Mouse (Mus musculus) v-Abl transformed pro-B cells (cell line): ENCODE measurements around the gene Samd4b.
"Not testable (repeated sequence)": the region's sequence is repeated elsewhere in the genome, so short reads cannot be mapped to it uniquely, and the experiment has no call there.

Source experiments
- in situ Hi-C, 2 experiments: fragments of 400-800 bp; cut with MboI; formaldehyde crosslinking; loops; one replicate each; pipeline ENCODE4 v1.15.1; 2025; ENCODE audit not compliant: unreplicated experiment in 2 of 2

The Samd4b gene

GRCm38 (mm10) chr7:28568253-28568652 is 29.7 kb downstream of the Samd4b start:
- in situ Hi-C loops: loop anchor here (5.0 kb wide), 1 partner anchor 34 kb away; no protein-coding TSS in a partner anchor

DNA sequence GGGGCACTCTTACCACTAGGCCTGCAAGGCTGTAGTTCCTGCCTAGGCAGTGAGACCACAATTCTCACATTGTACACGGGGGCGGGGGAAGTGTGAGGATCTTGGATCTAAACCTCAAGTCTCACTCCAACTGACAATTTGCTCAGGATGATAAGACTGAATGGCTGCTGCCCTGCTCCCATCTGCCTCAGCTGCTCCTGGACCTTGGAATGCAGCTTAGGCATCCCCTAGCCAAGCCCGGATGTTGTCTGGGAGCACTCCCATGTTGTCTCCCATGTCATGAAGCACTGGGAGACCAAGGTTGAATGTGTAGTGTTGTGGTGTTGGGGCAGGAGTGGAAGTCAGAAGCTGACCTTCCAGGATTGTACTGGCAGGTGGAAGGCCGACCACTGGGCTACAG is 30.4 kb downstream of the Samd4b start:
- in situ Hi-C loops: loop anchor here (5.0 kb wide), 1 partner anchor 35 kb away; no protein-coding TSS in a partner anchor

DNA sequence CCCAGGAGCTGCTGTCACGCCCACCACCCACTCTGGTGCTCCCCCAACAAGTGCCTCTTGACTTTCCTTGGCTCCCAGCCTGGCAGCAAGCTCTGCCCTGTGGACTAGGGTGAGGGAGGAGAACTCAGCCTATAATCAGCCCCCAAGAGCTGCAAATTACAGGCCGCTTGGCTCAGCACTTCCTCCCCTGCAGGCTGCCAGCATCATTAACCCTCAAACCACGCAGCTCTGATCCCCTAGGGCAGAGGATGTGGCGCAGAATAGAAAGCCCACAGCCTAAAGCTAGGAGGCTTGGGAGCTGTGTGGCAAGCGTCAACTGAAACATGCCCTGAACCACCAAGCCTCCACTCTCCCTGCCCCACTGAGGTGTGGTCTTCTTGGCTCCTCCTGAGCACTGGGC is 32.5 kb downstream of the Samd4b start:
- in situ Hi-C loops: loop anchor here (5.0 kb wide), 1 partner anchor 37 kb away; no protein-coding TSS in a partner anchor

- in situ Hi-C loops: no loop called here
Observed at GRCm38 (mm10) chr7:28562951-28563350, 35.0 kb downstream of the Samd4b start.

DNA sequence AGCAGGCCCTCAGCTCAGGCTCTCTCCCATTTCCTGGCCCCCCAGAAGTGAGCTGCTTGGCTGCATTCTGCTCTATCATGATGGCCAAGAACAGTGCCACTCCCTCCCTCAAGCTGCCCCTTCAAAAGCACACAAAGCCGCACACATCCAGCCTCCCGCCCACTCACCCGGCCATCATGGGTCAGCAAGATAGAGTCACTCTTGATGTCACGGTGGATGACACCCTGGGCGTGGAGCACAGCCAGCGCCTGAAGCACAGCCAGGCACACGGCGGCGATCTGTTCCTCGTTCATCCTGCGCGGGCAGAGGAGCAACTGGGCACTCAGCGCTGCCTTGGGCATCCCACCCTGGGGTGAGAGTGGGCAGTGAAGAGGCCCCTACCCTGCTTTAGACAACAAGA is 35.6 kb downstream of the Samd4b start:
- in situ Hi-C loops: no loop called here

GRCm38 (mm10) chr7:28561967-28562366 is 36.0 kb downstream of the Samd4b start:
- in situ Hi-C loops: no loop called here

- in situ Hi-C loops: no loop called here
Observed at GRCm38 (mm10) chr7:28560856-28561255, 37.1 kb downstream of the Samd4b start.

- in situ Hi-C loops: no loop called here
Observed at GRCm38 (mm10) chr7:28558486-28558885, 39.5 kb downstream of the Samd4b start.

GRCm38 (mm10) chr7:28557708-28558107 is 40.2 kb downstream of the Samd4b start:
- in situ Hi-C loops: no loop called here

DNA sequence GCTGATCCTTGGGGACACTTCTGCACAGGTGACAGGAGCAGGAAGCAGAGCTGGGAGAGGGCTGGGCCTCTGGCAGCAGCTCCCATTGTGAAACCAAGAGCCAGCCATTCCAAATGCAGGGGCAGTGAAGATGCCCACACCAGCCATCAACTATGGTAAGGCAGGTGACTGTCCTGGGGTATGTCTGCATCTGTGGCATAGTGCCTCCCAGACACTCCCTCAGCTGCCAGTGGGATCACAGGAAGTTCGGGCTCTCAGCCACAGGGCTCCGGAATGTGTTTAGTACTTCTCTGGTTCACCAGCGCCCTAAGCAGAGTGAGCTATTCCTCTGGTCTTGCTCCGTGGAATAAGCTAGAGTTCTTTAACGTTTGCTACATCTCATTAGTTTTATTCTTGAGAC is 40.9 kb downstream of the Samd4b start:
- in situ Hi-C loops: no loop called here

- in situ Hi-C loops: no loop called here
Observed at GRCm38 (mm10) chr7:28555939-28556535, 41.9 kb downstream of the Samd4b start.

DNA sequence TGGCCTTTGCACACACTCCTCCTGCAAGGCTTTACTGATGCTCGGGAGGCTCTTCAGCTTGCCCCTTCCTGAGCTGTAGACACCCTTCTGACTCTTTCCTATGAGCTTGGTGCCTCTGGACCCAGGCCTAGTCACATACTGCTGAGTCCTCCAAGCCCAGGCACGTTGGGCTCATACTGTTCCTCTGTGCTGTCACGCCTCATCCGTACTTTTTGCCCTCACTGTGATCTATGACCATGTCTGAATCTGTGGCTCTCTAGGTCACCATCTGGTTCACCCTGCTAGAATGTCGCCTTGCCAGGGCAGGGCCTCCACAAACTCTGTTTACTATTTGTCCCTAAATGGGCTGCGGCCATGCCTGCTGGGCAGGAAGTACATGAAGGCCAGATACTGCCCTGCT is 44.9 kb downstream of the Samd4b start:
- in situ Hi-C loops: no loop called here

DNA sequence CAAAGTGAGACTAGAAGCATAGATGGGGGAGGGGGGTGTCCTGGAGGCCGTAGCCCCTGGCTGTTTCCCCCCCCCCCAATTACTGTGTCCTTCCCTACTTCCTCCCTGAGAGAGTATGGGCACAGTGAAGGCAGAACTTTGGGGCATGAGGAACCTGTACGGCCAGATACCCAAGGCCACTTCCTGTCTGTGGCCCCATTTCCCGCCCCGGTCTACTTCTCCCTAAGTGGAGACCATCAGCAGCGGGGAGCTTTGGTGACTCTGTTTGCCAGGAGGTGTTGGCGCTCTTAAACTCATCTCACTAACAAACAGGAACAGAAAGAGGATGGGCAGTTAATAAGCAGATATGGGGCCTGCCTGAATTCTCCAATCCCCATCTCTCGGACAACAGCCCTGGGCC is 50.3 kb downstream of the Samd4b start:
- in situ Hi-C loops: no loop called here

DNA sequence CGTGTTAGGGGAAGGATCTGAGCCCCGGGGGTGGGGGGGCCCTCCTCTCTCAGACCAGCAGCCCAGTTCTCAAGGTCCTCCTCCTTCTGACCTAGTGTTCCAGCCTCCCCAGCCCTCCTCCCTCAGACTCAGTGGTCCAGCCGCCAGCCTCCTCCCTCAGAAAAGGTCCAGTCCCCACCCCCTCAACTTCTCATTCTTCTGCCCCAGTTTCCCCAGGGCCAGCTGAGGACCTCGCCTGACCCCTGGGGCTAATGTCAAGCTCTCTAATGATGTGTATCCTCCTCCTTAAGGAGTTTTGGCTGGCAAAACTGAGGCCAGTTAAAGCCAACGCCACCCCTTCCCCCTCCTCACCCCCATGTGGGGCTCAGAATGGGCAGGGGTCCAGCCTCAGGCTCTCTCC is 50.8 kb downstream of the Samd4b start, which contains the start of gene Nccrp1:
TSS of gene Nccrp1 (minus strand) at position 101 of the 400 bp plus-strand sequence.
- in situ Hi-C loops: no loop called here

- in situ Hi-C loops: no loop called here
Observed at GRCm38 (mm10) chr7:28546649-28547048, 51.3 kb downstream of the Samd4b start.

DNA sequence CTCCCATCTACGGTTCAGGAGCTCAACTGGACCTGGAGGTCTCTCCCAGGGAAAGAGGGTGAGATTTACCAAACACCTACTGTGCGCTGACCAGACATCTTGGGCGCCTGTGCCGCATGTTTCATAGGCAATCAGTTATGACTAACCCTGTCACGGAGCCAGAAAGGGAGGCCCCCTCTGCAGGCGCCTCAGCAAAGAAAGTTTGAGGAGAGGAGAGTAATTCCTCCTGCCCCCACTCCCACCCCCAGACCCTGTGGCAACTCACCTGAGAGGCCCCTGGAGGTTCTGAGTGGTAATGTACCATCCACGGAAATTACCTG is 52.1 kb downstream of the Samd4b start:
- in situ Hi-C loops: no loop called here

DNA sequence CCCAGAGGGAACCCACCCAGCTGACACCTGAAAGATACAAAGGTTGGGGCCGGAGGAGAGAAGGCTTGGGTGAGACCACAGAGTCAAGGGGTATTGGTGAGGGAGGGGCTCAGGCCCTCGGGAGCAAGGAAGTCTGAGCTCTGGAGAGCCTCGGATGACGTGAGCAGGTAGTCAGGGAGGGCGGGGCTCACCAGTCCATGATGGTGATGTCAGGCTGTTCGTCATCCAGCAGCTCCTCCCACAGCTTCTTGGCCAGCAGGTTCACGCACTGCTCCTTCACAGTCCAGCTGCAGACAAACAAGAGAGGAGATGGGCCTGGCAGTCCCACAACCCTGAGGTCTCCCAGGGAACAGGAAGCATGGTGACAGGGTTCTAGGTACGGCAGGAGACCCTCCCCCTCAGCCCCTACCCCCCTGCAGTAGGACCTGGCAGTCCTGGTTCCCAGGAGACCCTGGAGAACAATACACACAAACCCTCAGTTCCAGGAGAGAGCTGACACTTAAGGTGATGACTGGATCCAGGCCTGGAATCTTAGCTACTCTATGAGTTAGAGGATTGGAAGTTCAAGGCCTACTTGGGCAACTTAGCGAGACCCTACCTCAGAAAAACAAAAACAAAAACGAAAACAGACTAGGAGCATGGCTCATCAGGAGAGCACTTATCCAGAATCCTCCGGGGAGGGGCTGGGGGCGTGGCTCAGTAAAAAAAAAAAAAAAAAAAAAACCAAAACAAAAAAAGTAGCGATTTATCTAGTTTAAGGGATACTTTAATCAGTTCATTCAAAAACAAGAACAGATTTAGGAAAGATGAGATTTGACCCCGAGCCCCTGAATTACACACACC is 52.7 kb downstream of the Samd4b start:
- in situ Hi-C loops: no loop called here

DNA sequence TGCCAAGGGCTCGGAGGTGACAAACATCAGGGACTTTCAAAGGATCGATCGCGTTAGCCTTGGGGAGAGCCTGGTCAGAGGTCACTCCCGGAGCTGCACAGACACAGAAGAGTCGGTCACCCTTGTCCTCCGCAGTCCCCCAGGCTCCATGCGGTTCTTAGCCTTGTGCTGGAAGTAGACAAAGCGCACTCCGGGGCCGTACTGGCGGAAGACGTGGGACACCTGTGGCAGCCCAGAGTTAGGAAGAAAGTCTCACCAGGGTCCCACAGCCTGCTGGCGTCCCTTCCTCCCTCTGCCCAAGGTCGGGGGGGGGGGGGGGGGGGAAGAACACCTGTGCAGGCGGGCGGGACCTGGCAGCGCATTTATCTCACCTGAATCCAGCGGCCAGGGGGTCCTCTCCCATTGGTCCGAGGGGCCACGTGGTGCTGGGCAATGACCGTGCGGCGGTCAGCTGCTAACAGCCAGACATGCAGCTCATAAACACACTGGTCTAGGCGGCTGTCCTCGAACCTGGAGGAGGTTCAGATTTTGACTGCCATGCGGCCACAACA is 53.8 kb downstream of the Samd4b start:
- in situ Hi-C loops: no loop called here

DNA sequence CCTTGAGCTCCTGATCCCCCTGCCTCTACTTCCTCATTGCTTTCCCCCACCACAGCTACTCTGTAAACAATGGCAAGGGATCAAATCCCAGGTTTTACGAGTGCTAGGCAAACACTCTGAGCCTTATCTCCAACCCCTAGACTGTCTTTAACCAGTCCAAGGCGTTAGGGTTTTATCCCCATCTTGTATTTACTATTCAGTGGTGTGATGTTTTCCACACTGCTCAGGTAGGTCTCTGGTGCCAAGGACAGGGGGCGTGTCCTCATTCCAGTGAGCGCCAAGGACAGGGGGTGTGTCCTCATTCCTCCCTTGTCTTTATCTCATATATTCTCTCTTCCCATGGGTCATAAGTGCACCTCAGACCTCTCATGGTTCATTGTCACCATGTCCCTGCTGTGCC is 57.4 kb downstream of the Samd4b start, which contains the start of gene Sycn:
TSS of gene Sycn (plus strand) at position 360 of the 400 bp plus-strand sequence.
- in situ Hi-C loops: no loop called here

DNA sequence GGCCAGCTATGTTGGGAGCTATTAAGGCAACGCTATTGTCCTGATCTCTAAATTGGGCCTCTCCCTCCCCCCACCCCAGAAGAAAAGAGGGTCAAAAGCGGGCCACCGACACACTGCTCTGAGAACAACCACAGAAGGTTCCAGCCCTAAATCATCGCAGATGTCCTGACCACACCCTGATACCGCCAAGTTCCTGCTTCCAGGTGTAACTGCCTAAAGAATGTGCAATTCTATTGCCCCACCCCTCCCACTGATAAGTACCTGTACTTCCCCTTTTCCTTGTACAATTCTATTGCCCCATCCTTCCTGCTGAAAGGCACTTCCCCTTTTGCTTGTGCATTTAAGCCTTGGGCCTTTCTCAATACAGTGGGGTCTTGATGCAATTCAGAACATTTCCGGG is 59.1 kb downstream of the Samd4b start:
- in situ Hi-C loops: not testable (repeated sequence)

DNA sequence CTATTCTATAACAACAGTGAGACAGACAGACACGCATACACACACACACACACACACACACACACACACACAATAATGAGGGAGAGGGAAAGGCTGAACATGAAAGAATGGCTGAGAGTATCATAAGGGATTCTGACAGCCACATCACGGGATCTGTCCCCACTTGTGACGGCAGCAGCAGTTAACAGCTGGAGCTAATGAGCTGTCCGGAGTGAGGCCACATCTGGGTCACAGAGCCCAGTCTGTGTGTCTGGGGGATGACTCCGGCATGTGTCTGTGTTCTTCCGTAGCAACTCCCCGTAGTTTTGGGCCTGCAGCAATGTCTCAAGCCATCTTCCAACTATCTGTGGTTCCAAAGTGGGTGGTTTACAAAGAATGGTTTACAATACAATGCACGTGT is 65.9 kb downstream of the Samd4b start:
- in situ Hi-C loops: loop anchor here in 1 of 2 experiments (5.0 kb wide), 1 partner anchor 85 kb away; no protein-coding TSS in a partner anchor
